Mouse (Mus musculus) lung, postnatal 36 days (tissue): ENCODE results near the gene Tbc1d8.

ENCODE experiments used
- DNase-seq: peaks from one replicate; pipeline ENCODE4 v3.0.0; 2022; ENCODE audit warnings: mixed read lengths

The Tbc1d8 gene

GRCm38 (mm10) chr1:39477064-39477463 is 1.5 kb downstream of the Tbc1d8 start:
- DNase-seq = no peak

GRCm38 (mm10) chr1:39476341-39476740 is 2.2 kb downstream of the Tbc1d8 start:
- DNase-seq = no peak

DNA sequence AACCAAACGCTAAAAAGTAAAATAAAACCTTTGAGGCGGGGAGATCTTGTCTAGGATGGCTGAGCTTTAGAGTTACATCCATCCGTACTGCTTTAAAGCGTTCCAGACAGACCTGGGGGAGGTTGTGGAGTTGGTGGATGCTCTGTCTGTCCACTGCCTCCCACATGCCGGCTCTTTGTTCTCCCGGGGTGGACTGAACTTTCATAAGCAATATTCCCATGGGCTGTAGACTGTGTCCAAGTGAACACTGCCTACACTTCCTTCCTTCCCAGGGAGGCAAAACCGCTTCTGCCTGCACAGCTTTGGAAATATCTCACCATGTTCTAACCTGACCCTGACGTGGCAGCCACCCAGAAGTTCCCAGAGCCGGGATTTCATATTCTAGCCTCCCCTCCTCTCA is 4.0 kb downstream of the Tbc1d8 start:
- DNase-seq = no peak

DNA sequence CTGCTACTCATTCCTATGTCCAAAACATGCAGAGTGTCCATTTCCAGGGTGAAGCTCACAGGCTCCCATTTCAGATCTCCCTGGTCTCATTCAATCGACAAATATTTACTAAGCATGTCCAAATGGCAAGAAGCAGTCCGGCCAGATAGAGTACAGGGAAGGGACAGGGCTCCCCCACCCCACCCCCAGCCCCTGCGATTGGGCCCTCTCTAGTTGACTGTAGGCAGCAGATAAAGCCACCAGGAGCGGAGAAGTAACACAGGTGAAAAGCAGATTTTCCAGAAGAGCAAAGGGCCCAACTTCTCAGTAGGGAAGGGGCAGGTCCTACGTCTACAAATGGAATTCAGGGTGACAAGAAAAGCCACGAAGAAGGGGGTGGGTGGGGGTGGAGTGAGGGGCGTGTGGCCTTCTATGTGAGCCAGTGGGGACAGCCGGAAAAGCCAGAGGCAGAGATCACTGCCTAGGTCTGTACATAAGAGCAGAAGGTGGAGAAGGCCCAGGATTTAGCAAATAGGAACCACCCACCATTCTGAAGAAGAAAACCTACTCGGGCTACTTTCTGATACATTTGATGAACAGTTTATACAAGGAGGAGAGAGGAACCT is 7.2 kb downstream of the Tbc1d8 start:
- no peak for DNase-seq

DNA sequence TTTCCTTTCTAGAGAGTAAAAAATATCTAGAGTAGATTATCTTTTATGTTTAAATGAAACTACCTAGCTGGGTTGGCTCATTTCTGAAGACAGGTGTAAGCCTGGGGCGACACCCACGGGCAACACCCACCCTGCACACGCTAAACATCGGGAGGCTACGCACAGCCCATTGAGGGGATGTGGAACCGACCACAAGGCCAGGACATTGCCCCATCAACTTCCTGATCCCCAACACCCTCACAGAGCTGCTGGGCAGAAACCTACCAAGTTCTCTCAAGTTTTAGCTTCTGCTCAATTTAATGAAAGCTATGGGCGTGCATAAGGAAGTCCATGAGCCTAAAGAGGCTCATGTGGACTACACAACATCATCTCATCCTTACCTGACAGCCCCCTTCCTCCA is 9.6 kb downstream of the Tbc1d8 start:
- DNase-seq = no peak

DNA sequence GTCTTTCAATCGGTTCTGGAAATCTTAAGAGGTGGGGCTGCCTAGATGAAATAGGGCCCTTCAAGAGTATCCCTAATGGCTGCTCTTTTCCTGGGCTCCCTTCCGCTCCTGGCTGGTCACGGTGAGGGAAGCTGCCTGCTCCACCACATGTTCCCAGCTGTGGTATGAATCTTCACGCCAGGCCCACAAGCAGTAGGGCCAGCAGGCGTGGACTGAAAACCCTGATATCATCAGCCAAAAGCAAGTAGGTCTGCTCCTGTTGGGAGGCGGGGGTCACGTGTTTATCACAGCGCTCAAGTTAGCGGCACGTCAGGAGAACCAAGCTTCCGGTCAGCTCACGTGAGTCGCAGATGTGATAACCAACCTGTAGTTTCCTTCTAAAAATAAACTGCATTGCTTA is 12.0 kb downstream of the Tbc1d8 start:
- DNase-seq = no peak

DNA sequence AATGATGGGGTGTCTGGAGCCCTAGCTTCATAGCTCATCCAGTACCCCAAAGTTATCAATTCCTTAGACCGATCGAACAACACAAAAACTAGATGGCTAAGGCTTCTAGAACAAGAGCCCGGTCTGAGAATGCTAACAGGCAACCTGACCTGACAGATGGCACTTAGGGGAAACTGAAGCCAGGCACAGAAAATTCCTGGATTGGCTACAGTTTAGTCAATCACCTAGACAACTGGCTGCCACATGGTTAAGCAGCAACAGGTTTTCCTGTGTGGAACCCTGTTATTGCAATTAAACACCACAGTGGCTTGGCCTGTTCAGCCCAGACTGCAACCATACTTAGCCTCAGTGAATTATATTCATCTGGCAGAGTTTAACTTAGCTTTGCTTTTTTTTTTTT is 13.8 kb downstream of the Tbc1d8 start:
- DNase-seq = no peak

GRCm38 (mm10) chr1:39462937-39463444 is 15.6 kb downstream of the Tbc1d8 start:
- DNase-seq = no peak

DNA sequence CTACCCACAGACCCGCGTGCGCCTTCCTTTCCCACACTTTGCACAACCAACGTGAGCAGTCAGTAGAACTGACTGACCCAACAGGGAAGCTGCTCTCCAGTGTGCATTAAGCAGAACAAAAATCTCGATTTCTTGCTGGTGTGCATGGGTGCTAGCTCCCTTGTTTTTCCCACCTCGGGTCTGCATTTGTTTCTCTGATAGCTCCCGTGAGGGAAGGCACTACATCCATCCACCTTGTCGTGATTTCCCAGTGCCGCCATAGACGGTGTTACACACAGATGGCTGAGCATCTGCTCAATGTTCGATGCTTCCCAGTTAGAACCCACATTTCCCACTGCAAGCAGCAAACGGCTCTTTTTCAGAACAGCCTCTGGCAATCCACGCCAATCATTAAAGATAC is 16.5 kb downstream of the Tbc1d8 start:
- no peak for DNase-seq

- DNase-seq = no peak
Observed at GRCm38 (mm10) chr1:39460495-39460894, 18.1 kb downstream of the Tbc1d8 start.

DNA sequence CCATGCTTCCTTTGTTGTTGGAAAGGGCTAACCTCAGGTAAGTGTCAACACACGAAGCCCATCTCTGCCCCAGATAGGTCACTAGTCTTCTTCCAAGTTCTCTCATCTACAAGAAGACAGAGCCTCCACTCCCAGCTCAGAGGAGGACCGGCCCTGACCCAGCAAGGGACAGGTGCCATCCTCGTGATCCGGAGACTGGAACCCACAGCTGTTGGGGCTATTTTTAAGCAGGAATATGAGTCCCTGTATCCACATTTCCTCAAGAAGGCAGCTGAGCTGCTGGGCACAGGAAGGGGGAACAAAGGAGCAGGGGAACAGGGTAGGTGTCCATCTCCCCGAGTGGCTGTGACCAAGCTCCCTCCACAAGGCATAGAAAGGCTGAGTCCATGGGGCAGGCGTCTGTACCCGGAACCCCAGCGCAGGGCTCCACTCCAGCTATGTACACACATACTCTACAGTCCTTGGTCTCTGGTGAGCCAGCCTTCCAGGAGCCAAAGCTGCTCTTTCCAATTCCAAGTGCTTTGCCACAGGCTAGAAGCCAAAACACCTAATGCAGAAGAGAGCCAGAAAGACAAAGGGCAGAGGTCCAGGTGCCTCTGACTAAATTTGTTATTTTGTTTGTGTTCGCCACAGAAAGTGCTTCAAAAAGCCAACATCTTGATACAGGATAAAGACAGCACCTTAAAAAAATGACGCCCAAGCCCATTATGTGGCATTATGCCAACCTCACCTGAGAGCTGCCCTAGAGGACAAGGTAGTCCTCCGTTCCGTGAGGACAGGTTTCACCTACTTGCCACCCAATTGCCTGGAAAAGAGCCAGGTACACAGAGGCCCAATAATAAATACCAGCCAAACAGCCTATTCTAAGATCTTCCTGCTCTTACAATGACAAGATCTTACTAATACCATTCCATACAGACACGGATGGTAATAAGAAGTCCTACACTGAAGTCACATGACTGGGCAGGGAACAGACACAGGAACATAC is 20.4 kb downstream of the Tbc1d8 start:
- peak; percentile 82 for DNase-seq

DNA sequence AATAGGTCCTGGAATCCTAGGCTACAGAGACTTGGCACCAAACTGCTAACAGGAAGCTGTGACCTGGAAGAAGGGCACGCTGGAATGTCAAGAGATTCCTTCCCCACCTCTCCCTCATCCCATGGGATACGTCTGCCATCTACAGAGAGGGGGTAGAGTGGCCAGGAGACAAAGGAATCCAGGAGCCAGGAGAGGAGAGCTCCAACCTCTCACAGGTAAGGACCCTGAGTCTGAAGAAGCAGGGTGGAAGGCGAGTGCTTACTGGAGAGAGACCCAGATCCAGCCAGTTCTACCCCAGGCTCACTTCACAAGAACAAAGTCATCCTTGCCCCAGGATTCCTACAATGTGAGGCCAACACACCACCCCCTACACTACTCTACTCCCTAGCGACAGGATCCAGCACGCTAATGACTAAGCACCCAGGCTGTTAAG is 22.1 kb downstream of the Tbc1d8 start:
- DNase-seq = no peak

- DNase-seq = no peak
Observed at GRCm38 (mm10) chr1:39455350-39456023, 23.1 kb downstream of the Tbc1d8 start.

- no peak for DNase-seq
Observed at GRCm38 (mm10) chr1:39454783-39455175, 23.8 kb downstream of the Tbc1d8 start.

DNA sequence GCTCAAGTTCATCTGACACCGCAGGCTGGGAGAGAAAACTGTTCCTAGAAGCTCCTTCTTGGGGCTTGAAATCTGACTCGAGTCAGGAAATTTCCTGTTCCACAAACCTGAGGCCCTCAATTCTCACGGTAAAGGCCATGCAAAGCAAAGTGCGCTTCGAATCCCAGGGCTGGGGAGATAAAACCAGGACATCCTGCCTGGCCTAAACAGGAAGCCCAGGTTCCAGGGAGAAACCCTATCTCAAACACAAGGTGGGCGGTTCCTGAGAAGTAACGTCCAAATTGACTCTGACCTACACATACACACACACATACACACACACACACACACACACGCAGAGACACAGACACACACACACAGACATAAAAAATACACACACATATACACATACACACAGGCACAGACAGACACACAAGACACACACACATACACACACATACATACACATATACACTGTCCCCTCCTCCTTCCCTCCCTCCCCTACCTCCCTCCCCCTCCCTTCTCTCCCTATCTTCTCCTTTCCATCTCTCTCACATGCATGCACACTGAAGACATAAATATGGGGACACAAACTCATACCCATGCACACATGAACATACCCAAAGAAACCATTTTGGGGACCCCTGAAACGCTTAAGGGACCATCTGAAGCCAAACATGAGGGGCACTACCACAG is 24.3 kb downstream of the Tbc1d8 start:
- DNase-seq = peak; percentile 28

DNA sequence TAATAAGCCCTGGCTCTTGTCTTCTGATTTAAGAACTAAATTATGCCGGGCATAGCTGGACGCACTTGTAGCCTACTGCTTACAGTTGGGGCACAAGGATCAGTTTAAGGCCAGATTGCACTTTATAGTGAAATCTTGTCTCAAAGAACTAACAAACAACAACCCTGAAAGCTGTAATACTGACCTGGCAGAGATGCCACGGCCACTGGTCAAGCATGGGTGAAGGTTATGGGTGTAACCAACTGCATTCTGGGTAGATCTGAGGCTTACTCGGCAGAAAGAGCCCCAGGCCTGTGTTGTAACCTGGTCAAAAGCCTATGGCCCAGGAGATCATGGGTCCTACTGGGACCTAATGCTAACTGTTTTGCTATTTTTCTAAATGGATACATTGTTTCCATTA is 26.4 kb downstream of the Tbc1d8 start:
- no peak for DNase-seq

- no peak for DNase-seq
Observed at GRCm38 (mm10) chr1:39450069-39450728, 28.4 kb downstream of the Tbc1d8 start.

DNA sequence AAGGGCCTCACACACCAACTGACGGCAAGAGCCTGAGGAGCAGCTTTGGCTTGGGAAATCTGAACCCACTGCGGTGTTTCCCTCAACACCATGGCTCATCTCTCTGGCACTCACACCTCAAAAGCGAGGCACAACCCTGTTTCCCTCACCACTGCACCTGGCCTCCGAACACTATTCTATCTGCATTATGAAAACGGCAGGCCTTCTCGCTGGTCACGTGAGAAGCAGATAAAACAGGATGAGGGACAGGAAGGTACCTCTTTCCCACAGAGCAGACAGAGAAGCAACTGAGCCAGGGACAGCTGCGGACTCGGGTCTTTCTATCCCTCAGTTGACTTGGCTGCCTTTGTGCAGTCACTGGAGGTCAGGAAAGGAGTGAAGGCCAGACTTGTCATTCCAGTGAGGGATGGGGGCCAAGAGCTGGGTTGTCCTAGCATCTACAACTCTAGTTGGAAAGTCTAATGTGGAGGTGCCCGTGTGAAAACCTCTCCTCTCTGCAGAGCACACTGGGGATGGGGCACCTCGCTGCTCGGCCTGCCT is 29.2 kb downstream of the Tbc1d8 start:
- no peak for DNase-seq

GRCm38 (mm10) chr1:39448819-39449218 is 29.7 kb downstream of the Tbc1d8 start:
- no peak for DNase-seq

GRCm38 (mm10) chr1:39448238-39448637 is 30.3 kb downstream of the Tbc1d8 start:
- no peak for DNase-seq

GRCm38 (mm10) chr1:39446178-39446577 is 32.4 kb downstream of the Tbc1d8 start:
- no peak for DNase-seq
